Mouse (Mus musculus) retina, adult 2 months (tissue): ENCODE measurements around the gene Dtx1.

Source experiments
- DNase-seq: peaks from one replicate; pipeline ENCODE4 v3.0.0-alpha.2; 2012; ENCODE audit warnings: low read depth, low spot score

The Dtx1 gene

GRCm38 (mm10) chr5:120704421-120704820, 7.3 kb downstream of the Dtx1 start:
- DNase-seq, result no peak

DNA sequence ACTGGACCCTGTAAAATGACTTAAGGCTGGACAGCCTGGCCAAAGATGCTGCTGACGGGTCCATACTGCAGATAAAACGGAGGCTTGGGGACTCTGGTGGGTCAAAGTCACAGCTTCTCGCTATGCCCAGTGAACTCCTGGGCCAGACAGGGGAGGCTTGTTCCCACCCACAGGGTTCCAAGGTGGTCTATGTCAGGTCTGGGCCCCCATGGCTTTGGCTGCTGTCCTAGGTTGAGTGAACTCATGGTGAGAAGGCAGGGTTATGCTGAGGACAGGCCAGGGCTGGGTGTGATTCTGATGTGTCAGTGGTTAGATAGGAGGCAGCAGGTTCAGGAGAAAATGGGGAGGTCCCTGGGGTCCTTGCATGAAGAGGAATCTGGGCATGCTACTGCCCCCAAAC, 8.1 kb downstream of the Dtx1 start:
- DNase-seq, result no peak

GRCm38 (mm10) chr5:120702969-120703368, 8.8 kb downstream of the Dtx1 start:
- no peak for DNase-seq

DNA sequence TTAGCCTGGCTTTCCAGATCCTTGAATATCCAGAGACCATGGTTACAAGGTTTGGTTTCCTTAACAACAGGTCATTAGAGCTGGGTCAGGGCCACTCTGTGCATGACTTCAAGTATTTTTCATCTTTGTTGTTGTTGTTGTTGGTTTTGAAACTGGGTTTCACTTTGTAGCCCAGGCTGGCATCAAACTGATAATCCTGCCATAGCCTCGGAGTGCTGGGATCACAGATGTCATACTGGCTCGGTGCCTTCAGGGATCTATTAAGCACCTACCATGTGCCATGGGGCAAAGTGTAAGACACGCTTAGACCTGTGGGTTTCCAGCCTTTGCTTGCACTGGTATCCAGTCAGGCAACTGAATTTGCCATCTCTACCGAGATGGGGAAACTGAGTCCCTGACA, 9.3 kb downstream of the Dtx1 start:
- no peak for DNase-seq

GRCm38 (mm10) chr5:120700996-120701790, 10.5 kb downstream of the Dtx1 start:
- no peak for DNase-seq

DNA sequence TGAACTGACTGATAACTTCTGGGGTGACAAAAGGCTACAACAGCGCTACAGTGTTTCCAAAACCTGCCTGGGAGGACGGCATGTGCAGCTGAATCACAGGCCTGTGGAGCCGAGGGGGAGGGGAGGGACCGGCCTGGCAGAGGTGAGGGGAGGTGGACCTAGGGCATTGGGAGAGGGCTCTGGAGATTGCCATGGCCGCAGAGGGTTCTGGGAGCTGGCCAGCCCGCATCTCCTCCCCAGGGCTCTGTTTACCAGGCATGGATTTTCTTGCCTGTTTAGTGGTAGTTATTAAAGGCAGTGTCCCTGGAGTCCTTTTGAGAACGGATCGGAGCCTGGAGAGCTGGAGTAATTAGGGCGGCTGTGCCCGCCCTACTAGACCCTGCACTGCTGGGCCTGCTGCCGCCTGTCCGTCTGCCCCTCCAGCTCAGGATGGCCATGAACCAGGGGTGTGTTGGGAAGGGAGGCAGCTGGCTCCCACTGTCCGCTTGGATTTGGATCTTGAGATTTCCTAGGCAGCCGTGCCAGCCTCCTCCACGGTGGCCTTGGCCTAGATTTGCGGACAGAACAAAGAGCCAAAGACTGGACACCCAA, 12.8 kb downstream of the Dtx1 start:
- no peak for DNase-seq

GRCm38 (mm10) chr5:120698181-120698580, 13.5 kb downstream of the Dtx1 start:
- no peak for DNase-seq

DNA sequence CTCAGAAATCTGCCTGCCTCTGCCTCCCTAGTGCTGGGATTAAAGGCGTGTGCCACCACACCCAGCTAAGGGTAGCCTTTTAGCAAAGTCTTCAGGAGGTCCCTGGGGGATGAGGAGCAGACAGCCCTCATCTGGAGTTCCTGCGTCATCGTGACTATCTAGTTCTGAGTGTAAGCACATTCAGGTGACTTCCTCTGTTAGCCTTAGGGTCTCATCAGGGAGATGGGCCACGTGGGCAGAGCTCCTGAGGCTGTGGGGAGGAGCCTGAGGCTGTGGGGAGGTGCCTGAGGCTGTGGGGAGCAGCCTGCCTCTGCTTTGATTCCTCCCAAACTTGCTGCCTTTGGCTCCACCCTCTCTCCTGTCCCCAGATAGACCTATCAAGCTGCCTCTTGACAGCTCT, 14.9 kb downstream of the Dtx1 start:
- no peak for DNase-seq

DNA sequence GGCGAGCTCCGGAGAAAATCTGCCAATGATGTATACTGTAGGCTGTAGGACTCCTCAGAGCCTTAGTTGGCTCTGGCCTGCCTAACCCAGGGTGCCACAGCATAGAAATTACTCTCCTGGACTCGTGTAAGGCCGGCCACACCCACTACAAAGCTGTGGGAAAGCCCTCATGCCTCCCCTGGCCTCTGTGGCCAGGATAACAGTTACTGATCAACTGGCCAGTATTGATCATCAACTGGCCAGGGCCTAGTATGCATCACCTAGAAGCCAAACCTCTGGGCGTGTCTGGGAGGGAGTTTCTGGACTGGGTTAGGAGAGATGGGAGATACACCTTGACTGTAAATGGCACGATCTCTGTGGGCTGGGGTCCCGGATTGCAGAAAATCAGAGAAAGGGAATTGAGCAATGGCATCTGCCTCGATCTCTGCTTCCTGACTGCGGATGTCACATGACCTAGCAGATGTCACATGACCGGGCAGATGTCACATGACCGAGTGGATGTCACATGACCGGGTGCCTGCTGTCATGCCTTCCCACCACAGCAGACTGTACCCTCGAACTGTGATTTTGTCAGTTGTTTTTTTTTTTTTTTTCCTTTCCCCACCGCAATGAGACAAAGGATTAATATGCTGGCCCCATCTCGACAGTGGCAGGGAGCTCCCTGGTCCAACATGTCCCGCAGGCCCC, 15.5 kb downstream of the Dtx1 start:
- DNase-seq, result no peak

DNA sequence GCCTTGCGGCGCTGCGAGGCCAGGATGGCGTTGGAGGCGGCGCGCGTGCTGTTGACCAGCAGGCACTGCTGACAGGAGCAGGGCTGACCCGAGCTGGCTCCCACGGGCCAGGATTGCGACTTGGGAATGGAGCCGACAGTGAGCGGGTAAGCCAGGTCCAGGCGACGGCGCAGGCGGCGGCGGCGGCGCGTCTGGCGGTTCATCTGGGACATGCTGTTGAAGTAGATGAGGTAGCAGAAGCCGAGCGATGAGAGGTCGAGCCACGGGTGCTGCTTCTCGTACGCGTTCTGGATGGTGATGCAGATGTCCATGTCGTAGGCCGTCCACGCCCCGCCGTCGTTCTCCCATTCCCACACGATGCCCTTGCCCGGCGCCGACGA, 17.0 kb downstream of the Dtx1 start:
- no peak for DNase-seq

GRCm38 (mm10) chr5:120693931-120694694, 17.6 kb downstream of the Dtx1 start:
- DNase-seq, result no peak

- DNase-seq, result no peak
Observed at GRCm38 (mm10) chr5:120692034-120692433, 19.7 kb downstream of the Dtx1 start.

GRCm38 (mm10) chr5:120690417-120690816, 21.3 kb downstream of the Dtx1 start:
- DNase-seq, result no peak

DNA sequence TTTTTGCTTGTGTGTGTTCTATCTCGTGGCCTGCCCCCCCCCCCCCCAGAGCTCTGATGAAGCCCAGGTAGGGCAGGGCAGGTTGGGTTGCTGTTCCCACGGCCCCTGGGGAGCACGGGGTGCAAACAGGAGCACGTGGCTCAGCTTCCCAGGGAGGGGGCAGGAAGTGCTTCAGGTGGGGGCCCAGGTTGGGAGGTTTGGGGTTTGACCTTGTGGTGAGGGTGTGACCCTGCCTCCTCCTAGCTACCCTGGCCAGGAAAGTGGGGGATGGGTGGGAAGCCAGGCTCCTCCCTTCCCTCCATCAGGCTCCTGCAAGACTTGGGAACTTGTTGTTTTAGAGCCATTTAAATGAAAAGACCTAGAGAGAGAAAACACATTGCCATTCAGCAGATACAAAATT, 23.3 kb downstream of the Dtx1 start:
- no peak for DNase-seq

GRCm38 (mm10) chr5:120687897-120688296, 23.8 kb downstream of the Dtx1 start:
- no peak for DNase-seq

DNA sequence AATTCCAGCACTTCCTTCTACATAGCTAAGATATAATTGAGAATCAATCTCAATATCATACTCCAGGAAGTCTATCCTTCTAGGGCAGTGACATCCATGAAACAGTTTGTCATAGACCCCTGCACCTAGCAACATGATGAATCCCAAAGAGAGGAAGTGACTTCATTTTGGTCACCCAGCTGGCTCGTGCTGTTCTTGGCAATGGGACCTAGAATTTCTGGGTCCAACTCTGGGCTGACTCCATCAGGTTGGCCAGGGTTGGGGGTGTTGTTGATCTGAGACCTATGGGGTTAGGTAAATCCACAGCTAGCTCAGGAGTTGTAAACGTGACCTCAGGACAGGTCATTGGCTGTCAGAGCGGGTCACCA, 24.3 kb downstream of the Dtx1 start:
- no peak for DNase-seq

DNA sequence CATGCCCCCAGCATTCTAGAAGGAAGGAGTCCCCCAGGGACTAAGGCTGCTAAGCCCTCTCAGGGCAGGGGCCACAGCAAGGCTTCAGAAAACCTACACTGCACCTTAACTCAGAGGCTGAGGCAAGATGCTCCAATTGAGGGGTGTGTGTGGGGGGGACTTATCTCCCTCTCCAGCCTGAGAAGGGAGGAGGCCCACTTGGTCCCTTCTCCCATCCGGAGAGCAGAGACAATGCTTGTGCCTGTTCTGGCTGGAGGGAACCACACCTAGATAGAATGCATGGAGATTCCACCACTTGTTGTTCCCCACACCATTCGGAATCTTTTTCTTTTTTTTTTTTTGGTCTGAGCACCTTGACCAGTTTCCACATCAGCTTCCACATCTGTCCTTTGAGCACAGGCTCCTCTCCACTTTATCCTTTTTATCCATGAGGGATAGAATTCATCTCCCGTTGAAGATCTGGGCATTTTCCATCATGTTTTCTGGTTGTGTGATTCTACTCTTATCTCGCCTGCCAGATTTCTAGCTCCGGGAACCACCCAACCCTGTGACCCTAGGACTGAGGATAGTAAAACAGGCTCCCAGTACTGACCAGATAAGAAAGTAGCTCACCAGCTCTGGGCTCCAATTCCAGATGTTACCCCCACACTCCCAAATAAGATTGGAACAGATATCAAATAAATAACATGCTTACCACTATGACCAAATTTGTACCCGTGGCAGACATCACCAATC, 24.8 kb downstream of the Dtx1 start:
- no peak for DNase-seq

GRCm38 (mm10) chr5:120685678-120686077, 26.0 kb downstream of the Dtx1 start:
- DNase-seq, result no peak

DNA sequence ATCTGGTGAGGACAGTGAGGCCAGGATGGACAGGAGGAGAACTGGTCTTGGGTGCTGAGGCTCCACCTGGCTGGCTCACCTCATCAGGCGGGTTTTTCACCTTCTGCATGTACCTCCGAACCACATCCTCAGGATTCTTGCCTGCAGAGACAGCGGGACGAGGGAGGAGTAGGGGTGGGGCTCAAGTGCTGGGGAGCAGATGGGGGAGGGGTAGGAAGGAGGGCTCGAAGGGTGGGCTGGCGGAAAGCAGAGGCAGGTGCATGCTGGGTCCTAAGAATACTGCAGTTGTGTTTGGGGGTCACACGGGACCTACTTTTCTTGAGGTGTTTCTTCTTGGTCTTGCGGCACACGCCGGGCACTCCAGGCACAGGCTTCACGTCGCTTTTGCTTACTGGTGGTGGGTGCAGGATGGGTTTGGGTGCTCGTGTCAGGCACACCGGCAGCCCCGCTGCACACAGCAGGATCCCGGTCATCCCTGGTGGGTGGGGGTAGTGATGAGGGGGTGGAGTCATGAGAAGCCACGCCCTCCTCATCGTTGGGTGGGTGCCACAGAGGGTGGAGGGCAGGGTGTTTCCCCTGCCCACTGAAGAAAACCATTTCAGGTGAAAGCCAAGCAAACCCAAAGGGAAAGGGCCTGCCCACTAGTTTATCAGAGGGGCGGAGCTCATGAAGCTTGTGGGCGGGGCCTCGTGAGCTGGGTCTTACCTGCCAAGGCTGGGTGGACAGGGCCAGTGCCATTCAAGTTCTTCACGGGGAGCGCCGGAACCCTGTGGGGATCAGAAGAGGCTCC, 28.6 kb downstream of the Dtx1 start:
- no peak for DNase-seq

DNA sequence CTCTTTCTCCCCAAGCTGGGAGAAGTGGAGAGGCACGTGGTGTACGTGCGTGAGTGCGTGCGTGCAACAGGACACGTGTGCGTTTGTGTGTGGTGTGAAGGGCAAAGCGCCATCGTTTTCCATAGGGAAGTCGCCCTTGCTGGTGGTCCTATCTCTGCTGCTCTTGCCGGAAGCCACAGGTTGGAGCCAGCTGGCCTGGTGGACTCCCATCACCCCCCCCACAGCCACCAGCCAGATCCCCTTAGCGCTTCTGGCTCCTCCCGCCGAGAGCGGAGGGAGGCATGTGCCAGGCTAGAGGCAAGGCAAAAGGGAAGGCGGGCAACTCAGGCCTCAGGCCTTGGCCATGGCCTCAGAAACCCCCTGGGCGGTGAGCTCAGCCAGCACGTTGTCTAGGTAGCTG, 30.8 kb downstream of the Dtx1 start:
- no peak for DNase-seq
